Mouse (Mus musculus) kidney, adult 2 months (tissue): Measurements from ENCODE around the gene Pxt1.

Experiments used
- CTCF ChIP-seq: fragments of 200-500 bp; conservative IDR thresholded peaks from 2 replicates; pipeline ENCODE4 v1.5.1; 2011; ENCODE audit warnings: low read depth, mild to moderate bottlenecking, control low read depth, low read length, moderate library complexity, mixed read lengths; ENCODE audit not compliant: insufficient read depth, insufficient read length
- POLR2A ChIP-seq: fragments of 200-500 bp; IDR thresholded peaks from one replicate; pipeline ENCODE4 v1.6.1; 2011; ENCODE audit warnings: low read depth, low read length, control low read depth

- TF ChIP-seq CTCF (no peak), POLR2A (no peak)
Observed at GRCm38 (mm10) chr17:28944481-28944880, 841 bp upstream of the Pxt1 start.
